Mouse (Mus musculus): ENCODE data around the gene Rab13. TPM values are rescaled to one million over a fixed set of nuclear protein-coding genes. Genes with fewer than 3 reads are reported as not detected.

The Rab13 gene
- polyA plus RNA-seq (2014; fragmentation: Illumina TruSeq; extraction: RNeasy Lipid Tissue Mini Kit (QIAGEN cat#74804); ENCODE audit: low read depth, low replicate concordance) = 3.8 TPM

GRCm38 (mm10) chr3:90213377-90213866 is at the start of gene Rab13, which contains the start of gene Rps27:
Gene Rab13, plus strand, starts transcription at chr3:90213695.
Gene Rps27, minus strand, starts transcription at chr3:90213651.

GRCm38 (mm10) chr3:90231507-90232333 is 18.2 kb downstream of the Rab13 start, which contains the start of gene Jtb:
Gene Jtb, plus strand, starts transcription at chr3:90231597.

GRCm38 (mm10) chr3:90242984-90243775 is 29.7 kb downstream of the Rab13 start, which contains the start of gene Creb3l4:
Gene Creb3l4, minus strand, starts transcription at chr3:90243512.

GRCm38 (mm10) chr3:90247960-90248745 is 34.7 kb downstream of the Rab13 start, which contains the start of gene Slc39a1:
Gene Slc39a1, plus strand, starts transcription at chr3:90248172.

GRCm38 (mm10) chr3:90253653-90254418 is 40.3 kb downstream of the Rab13 start, which contains the start of gene Crtc2:
Gene Crtc2, plus strand, starts transcription at chr3:90254163.

GRCm38 (mm10) chr3:90265034-90265931 is 51.8 kb downstream of the Rab13 start, which contains the start of gene Dennd4b:
Gene Dennd4b, plus strand, starts transcription at chr3:90265185.

Other genes starting within 250 kb of the Rab13 start
- 68.6 TPM for gene Hax1, start 214.9 kb upstream of the Rab13 start, polyA plus RNA-seq (2014; fragmentation: Illumina TruSeq; extraction: RNeasy Lipid Tissue Mini Kit (QIAGEN cat#74804); ENCODE audit: low read depth, low replicate concordance)
- gene 4933434E20Rik, start 162.1 kb upstream of the Rab13 start, polyA plus RNA-seq (2014; fragmentation: Illumina TruSeq; extraction: RNeasy Lipid Tissue Mini Kit (QIAGEN cat#74804); ENCODE audit: low read depth, low replicate concordance) = 60.0 TPM
- gene Ubap2l, start 161.1 kb upstream of the Rab13 start, polyA plus RNA-seq (2014; fragmentation: Illumina TruSeq; extraction: RNeasy Lipid Tissue Mini Kit (QIAGEN cat#74804); ENCODE audit: low read depth, low replicate concordance) = 36.7 TPM
- 75.3 TPM for gene Tpm3, start 141.0 kb upstream of the Rab13 start, polyA plus RNA-seq (2014; fragmentation: Illumina TruSeq; extraction: RNeasy Lipid Tissue Mini Kit (QIAGEN cat#74804); ENCODE audit: low read depth, low replicate concordance)
- not detected for gene Nup210l, start 109.6 kb upstream of the Rab13 start, polyA plus RNA-seq (2014; fragmentation: Illumina TruSeq; extraction: RNeasy Lipid Tissue Mini Kit (QIAGEN cat#74804); ENCODE audit: low read depth, low replicate concordance)
- 676 TPM for gene Rps27, start within 50 bp of the Rab13 start, polyA plus RNA-seq (2014; fragmentation: Illumina TruSeq; extraction: RNeasy Lipid Tissue Mini Kit (QIAGEN cat#74804); ENCODE audit: low read depth, low replicate concordance)
- 93.3 TPM for gene Jtb, start 17.9 kb downstream of the Rab13 start, polyA plus RNA-seq (2014; fragmentation: Illumina TruSeq; extraction: RNeasy Lipid Tissue Mini Kit (QIAGEN cat#74804); ENCODE audit: low read depth, low replicate concordance)
- gene Creb3l4, start 29.8 kb downstream of the Rab13 start, polyA plus RNA-seq (2014; fragmentation: Illumina TruSeq; extraction: RNeasy Lipid Tissue Mini Kit (QIAGEN cat#74804); ENCODE audit: low read depth, low replicate concordance) = not detected
- gene Slc39a1, start 34.5 kb downstream of the Rab13 start, polyA plus RNA-seq (2014; fragmentation: Illumina TruSeq; extraction: RNeasy Lipid Tissue Mini Kit (QIAGEN cat#74804); ENCODE audit: low read depth, low replicate concordance) = 57.5 TPM
- 12.9 TPM for gene Crtc2, start 40.5 kb downstream of the Rab13 start, polyA plus RNA-seq (2014; fragmentation: Illumina TruSeq; extraction: RNeasy Lipid Tissue Mini Kit (QIAGEN cat#74804); ENCODE audit: low read depth, low replicate concordance)
- 0.87 TPM for gene Dennd4b, start 51.5 kb downstream of the Rab13 start, polyA plus RNA-seq (2014; fragmentation: Illumina TruSeq; extraction: RNeasy Lipid Tissue Mini Kit (QIAGEN cat#74804); ENCODE audit: low read depth, low replicate concordance)
- gene Gatad2b, start 79.5 kb downstream of the Rab13 start, polyA plus RNA-seq (2014; fragmentation: Illumina TruSeq; extraction: RNeasy Lipid Tissue Mini Kit (QIAGEN cat#74804); ENCODE audit: low read depth, low replicate concordance) = 13.4 TPM
- not detected for gene Slc27a3, start 176.2 kb downstream of the Rab13 start, polyA plus RNA-seq (2014; fragmentation: Illumina TruSeq; extraction: RNeasy Lipid Tissue Mini Kit (QIAGEN cat#74804); ENCODE audit: low read depth, low replicate concordance)
- gene Ints3, start 219.9 kb downstream of the Rab13 start, polyA plus RNA-seq (2014; fragmentation: Illumina TruSeq; extraction: RNeasy Lipid Tissue Mini Kit (QIAGEN cat#74804); ENCODE audit: low read depth, low replicate concordance) = 3.6 TPM